Mouse (Mus musculus): ENCODE data around the gene Gbp7.

DNA sequence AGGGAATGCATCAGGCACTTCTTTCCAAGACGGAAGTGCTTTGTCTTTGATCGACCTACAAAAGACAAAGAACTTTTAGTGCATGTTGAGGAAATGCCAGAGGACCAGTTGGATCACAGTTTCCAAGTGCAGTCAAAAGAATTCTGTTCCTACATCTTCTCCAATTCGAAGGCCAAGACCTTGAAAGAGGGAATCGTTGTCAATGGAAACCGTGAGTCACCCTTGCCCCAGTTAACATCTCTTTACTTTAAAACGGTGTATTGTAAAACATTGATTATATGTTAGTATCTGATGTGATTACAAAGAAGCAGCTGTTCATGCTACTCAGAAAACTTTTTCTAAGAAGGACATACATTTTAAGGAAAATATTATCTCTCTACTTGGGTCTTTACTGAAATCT lies 11.2 kb downstream of the Gbp7 start:
- TF ChIP-seq CTCF (IDR thresholded peaks at IDR 0.05) (no peak), EP300 (IDR thresholded peaks at IDR 0.05) (no peak)

All from lung, postnatal 0 days (tissue).